Mouse (Mus musculus): ENCODE data around the gene Rab12.

- no peak for TF ChIP-seq CTCF (IDR thresholded peaks at IDR 0.05; ENCODE audit: extremely low read depth, insufficient read depth, low read length)
- TF ChIP-seq POLR2A (IDR thresholded peaks at IDR 0.05; ENCODE audit: extremely low read depth, insufficient read depth, low read length): no peak
These were observed 33.0 kb downstream of the Rab12 start for GRCm38 (mm10) chr17:66486576-66486975.

Data from cortical plate, adult 2 months (tissue).